ENCODE assay signal across 8 mouse cellular contexts in the genomic region with DNA sequence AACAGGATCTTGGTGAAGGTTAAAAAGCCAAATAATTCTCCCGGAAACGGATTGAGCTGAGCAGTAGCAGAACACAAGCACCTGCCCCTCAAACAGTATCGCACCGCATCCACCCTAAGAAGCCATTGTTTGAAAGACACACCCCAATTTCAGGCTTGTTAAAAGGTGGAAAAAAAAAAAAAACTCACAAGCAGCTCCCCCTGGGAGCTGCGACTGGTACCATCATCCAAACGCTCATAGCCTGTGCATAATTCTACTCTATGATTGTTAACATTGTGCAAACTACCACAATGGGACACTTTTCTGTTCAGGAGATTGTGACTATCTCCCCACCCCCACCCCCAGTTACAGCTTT. TPM values are rescaled to one million over a fixed set of nuclear protein-coding genes. Genes with fewer than 3 reads are reported as not detected.
DNase-seq lines count a peak whose midpoint lies in the region; ATAC-seq and TF ChIP-seq lines count a peak whose summit lies in the region.

No protein-coding gene starts in this region.

- POLR2A ChIA-PET in Patski (lab: Charles Lee), result interaction anchor here (1.1 to 1.2 kb wide), 2 partner anchors 13 to 21 kb away, joined by 4 to 5 read pairs; a partner anchor contains a TSS

- no peaks in the 10 kb centered on the region for H3K36me3 ChIP-seq in heart, embryonic 14.5 days (ENCODE audit: control insufficient read depth, insufficient read depth, low read length)
- H3K36me3 ChIP-seq in hindbrain, embryonic 11.5 days (ENCODE audit: control insufficient read depth, insufficient read depth, low read length), result no peaks in the 10 kb centered on the region

- in situ Hi-C loops in Patski (cut with MboI; ENCODE audit: low pct_unique_long_range_greater_than_20kb), result no loop called here

- TF ChIP-seq CTCF in Patski (IDR thresholded peaks at IDR 0.05), result no peak

- no peak for ATAC-seq in heart, embryonic 14.5 days (ENCODE audit: insufficient number of reproducible peaks, insufficient read depth, low FRiP score, low read depth)
- peak; percentile 2 for ATAC-seq in Patski
- no peak; the same call in 1 of the 2 replicates for ATAC-seq in hindbrain, embryonic 11.5 days (ENCODE audit: low FRiP score)
- peak; percentile 51 for ATAC-seq in megakaryocyte-erythroid progenitor cell, adult 5-6 weeks (replicated peaks; ENCODE audit: low FRiP score, low TSS enrichment, poor library complexity, severe bottlenecking)

- peak overlapping the region; percentile 94 for H3K4me2 ChIP-seq in heart, embryonic 14.5 days (ENCODE audit: low read length)
- peak overlapping the region; percentile 66 for H3K4me2 ChIP-seq in hindbrain, embryonic 11.5 days (replicated peaks; ENCODE audit: low read depth, low read length)

- H3K9me3 ChIP-seq in heart, embryonic 14.5 days (ENCODE audit: control insufficient read depth, low read length), result no peaks in the 10 kb centered on the region
- H3K9me3 ChIP-seq in hindbrain, embryonic 11.5 days (ENCODE audit: control insufficient read depth, low read length), result no peaks in the 10 kb centered on the region

- no peaks in the 10 kb centered on the region for H3K27me3 ChIP-seq in heart, embryonic 14.5 days (ENCODE audit: control insufficient read depth, insufficient read depth, low read length)
- H3K27me3 ChIP-seq in Patski, result peaks cover 7% of the 10 kb centered on the region
- H3K27me3 ChIP-seq in hindbrain, embryonic 11.5 days (ENCODE audit: control insufficient read depth, insufficient read depth, low read length), result no peaks in the 10 kb centered on the region

- peak overlapping the region; percentile 93; the same call in 1 of the 2 replicates for H3K9ac ChIP-seq in heart, embryonic 14.5 days (ENCODE audit: low read length)
- peak overlapping the region; percentile 59 for H3K9ac ChIP-seq in hindbrain, embryonic 11.5 days (ENCODE audit: low read depth, low read length)

- H3K4me1 ChIP-seq in heart, embryonic 14.5 days (ENCODE audit: control insufficient read depth in 2 of 2, insufficient read depth in 2 of 2, low read length in 2 of 2), result peaks cover 9 to 34% of the 10 kb centered on the region in 2 experiments
- peaks cover 3% of the 10 kb centered on the region; the same call in 1 of the 2 replicates for H3K4me1 ChIP-seq in hindbrain, embryonic 11.5 days (replicated peaks; ENCODE audit: control insufficient read depth, insufficient read depth, low read length)

- H3K4me3 ChIP-seq in heart, embryonic 14.5 days (ENCODE audit: control insufficient read depth in 1 of 2, insufficient read depth in 1 of 2, low read depth in 1 of 2, low read length in 2 of 2), result peak overlapping the region; percentile 72 to 79
- peak overlapping the region; percentile 83 for H3K4me3 ChIP-seq in hindbrain, embryonic 11.5 days (ENCODE audit: low read depth, low read length)

- no peak overlapping the region for H3K27ac ChIP-seq in heart, embryonic 14.5 days (replicated peaks in 1 of 2; ENCODE audit: control insufficient read depth in 1 of 2, insufficient read depth in 1 of 2, low read depth in 2 of 2, low read length in 2 of 2)
- no peak overlapping the region for H3K27ac ChIP-seq in hindbrain, embryonic 11.5 days (ENCODE audit: low read depth, low read length)

- no peak for DNase-seq in heart, adult 18-20 months
- no peak for DNase-seq in Patski (ENCODE audit: low read depth, low spot score)
- DNase-seq in hindbrain, embryonic 11.5 days (ENCODE audit: low spot score), result no peak
- no peak for DNase-seq in layer of hippocampus, adult 9-11 months
- DNase-seq in thymus, postnatal 14 days, result no peak
- DNase-seq in layer of hippocampus, postnatal 25 days (ENCODE audit: extremely low spot score in 1 of 2, low spot score in 1 of 2), result no peak

- CTCF ChIA-PET in Patski (lab: Charles Lee), result interaction anchor here (1.3 kb wide), 1 partner anchor 12 kb away, joined by 3 read pairs; no protein-coding TSS in a partner anchor

- WGBS in heart, embryonic 14.5 days, result 5% methylated on average over 6 of the region's 6 CpGs
- 2% methylated on average over 6 of the region's 6 CpGs for WGBS in hindbrain, embryonic 11.5 days

RNA-seq across cellular contexts. Expression of a gene that starts 13.9 kb away (rescaled TPM):
- polyA plus RNA-seq in heart, embryonic 14.5 days (2014; fragmentation: Nextera tagmentation; extraction: Ambion mirVana), result 43.1 and 45.6 TPM in 2 replicates
- total RNA-seq in heart, adult 18-20 months (2021), result 10 to 100 TPM; 73.6 to 75.9 TPM
- 40.0 TPM for polyA plus RNA-seq in Patski (2021)
- polyA plus RNA-seq in hindbrain, embryonic 11.5 days (2014; fragmentation: Nextera tagmentation; extraction: Ambion mirVana), result 53.0 and 53.1 TPM in 2 replicates
- 34.5 and 40.3 TPM in 2 replicates for total RNA-seq in megakaryocyte-erythroid progenitor cell, adult 5-6 weeks (2014; fragmentation: Nextera tagmentation)
- 33.3 and 35.4 TPM in 2 replicates for total RNA-seq in megakaryocyte-erythroid progenitor cell, adult 5-6 weeks (2017)
- total RNA-seq in layer of hippocampus, postnatal 25 days (2021), result 10 to 100 TPM; 27.8 to 27.9 TPM

RNA-seq across cellular contexts. Expression of a gene that starts 14.0 kb away (rescaled TPM):
- 28.5 and 33.7 TPM in 2 replicates for polyA plus RNA-seq in heart, embryonic 14.5 days (2014; fragmentation: Nextera tagmentation; extraction: Ambion mirVana)
- total RNA-seq in heart, adult 18-20 months (2021), result 10 to 100 TPM; 11.7 to 16.7 TPM
- polyA plus RNA-seq in Patski (2021), result 37.1 TPM
- 52.1 and 52.6 TPM in 2 replicates for polyA plus RNA-seq in hindbrain, embryonic 11.5 days (2014; fragmentation: Nextera tagmentation; extraction: Ambion mirVana)
- total RNA-seq in megakaryocyte-erythroid progenitor cell, adult 5-6 weeks (2014; fragmentation: Nextera tagmentation), result 11.6 and 19.0 TPM in 2 replicates
- total RNA-seq in megakaryocyte-erythroid progenitor cell, adult 5-6 weeks (2017), result 4.1 and 9.3 TPM in 2 replicates
- total RNA-seq in layer of hippocampus, postnatal 25 days (2021), result 10 to 100 TPM; 35.8 to 41.3 TPM

Comparison
In these comparisons a context has a peak if more than half of its experiments do, and no peak if none do; other contexts are left out.
1. ATAC-seq: peak in Patski (single experiment) and megakaryocyte-erythroid progenitor cell, adult 5-6 weeks (single experiment); none in heart, embryonic 14.5 days (single experiment) and hindbrain, embryonic 11.5 days (single experiment).